Mouse (Mus musculus) cerebellum, adult 2 months (tissue): Measurements from ENCODE around the gene Camk1g.

Source experiments
- CTCF ChIP-seq: fragments of 200-500 bp; IDR thresholded peaks from 2 replicates; pipeline ENCODE4 v1.5.1; 2011; ENCODE audit warnings: low read depth, mild to moderate bottlenecking, control low read depth, low read length, moderate library complexity, borderline replicate concordance; ENCODE audit not compliant: insufficient read depth
- POLR2A ChIP-seq: fragments of 200-500 bp; IDR thresholded peaks from 2 replicates; pipeline ENCODE4 v1.6.1; 2011; ENCODE audit warnings: low read length, control low read depth, borderline replicate concordance; ENCODE audit not compliant: insufficient read depth

GRCm38 (mm10) chr1:193407487-193407886, 37.4 kb upstream of the Camk1g start:
- TF ChIP-seq CTCF = no peak
- no peak for TF ChIP-seq POLR2A
